In genomic region chr15:79353690-79354305, GRCm38 (mm10) we compare ENCODE assay signal across 15 mouse cellular contexts.
"Had no signal": no experiment of that assay in that cellular context is flagged by ENCODE, and none has a peak within 500 bp of the region (broad histone marks: within the 10 kb centered on the region; RNA-seq: fewer than 3 reads in every experiment).

No protein-coding gene starts in this region.

- H3K4me2 ChIP-seq: neural tube, embryonic 15.5 days; stomach, embryonic 15.5 days had no signal

- H3K9ac ChIP-seq: neural tube, embryonic 15.5 days; stomach, embryonic 15.5 days had no signal

- DNase-seq: retina, postnatal 1 day; right cerebral cortex, adult 18-20 months; right cerebral cortex, postnatal 14 days; right cerebral cortex, postnatal 25 days; right cerebral cortex, postnatal 4 days; spleen, adult 18-20 months; thymus, adult 18-20 months; thymus, adult 2 months; thymus, postnatal 14 days; thymus, postnatal 25 days; thymus, postnatal 36 days; thymus, postnatal 4 days had no signal

- H3K9me3 ChIP-seq: neural tube, embryonic 15.5 days; stomach, embryonic 15.5 days had no signal

- H3K4me3 ChIP-seq: neural tube, embryonic 15.5 days; stomach, embryonic 15.5 days had no signal

- H3K36me3 ChIP-seq: neural tube, embryonic 15.5 days; stomach, embryonic 15.5 days had no signal

- H3K27ac ChIP-seq: neural tube, embryonic 15.5 days; stomach, embryonic 15.5 days; stomach, postnatal 0 days had no signal

- H3K27me3 ChIP-seq: stomach, embryonic 15.5 days had no signal
